10 mouse cellular contexts compared by ENCODE assay signal in genomic region chr4:139444315-139444714, GRCm38 (mm10).
DNase-seq lines count a peak whose midpoint lies in the region.
"Had no signal": no experiment of that assay in that cellular context is flagged by ENCODE, and none has a peak within 500 bp of the region (broad histone marks: within the 10 kb centered on the region; RNA-seq: fewer than 3 reads in every experiment).

No protein-coding gene starts in this region.

- peak; percentile 92 for DNase-seq in brain, adult 2 months (ENCODE audit: low read depth, low spot score)
- peak; percentile 87 to 93 for DNase-seq in cerebellum, adult 18-20 months
- peak; percentile 94 for DNase-seq in cerebellum, adult 9-11 months
- peak; percentile 89 to 91 for DNase-seq in cerebellum, postnatal 36 days
- no peak for DNase-seq in left cerebral cortex, adult 18-20 months (ENCODE audit: low spot score in 2 of 2)
- no peak for DNase-seq in thymus, postnatal 0 days (ENCODE audit: low spot score)
- no peak for DNase-seq in gastrocnemius, postnatal 25 days
- DNase-seq: adrenal gland, postnatal 14 days; gastrocnemius, postnatal 10 days; kidney, adult 18-20 months had no signal

Comparison
In these comparisons a context has a peak if more than half of its experiments do, and no peak if none do; other contexts are left out.
1. DNase-seq: peak in brain, adult 2 months (single experiment), cerebellum, adult 18-20 months (2 of 2), cerebellum, adult 9-11 months (single experiment) and cerebellum, postnatal 36 days (2 of 2); none in left cerebral cortex, adult 18-20 months (0 of 2), thymus, postnatal 0 days (single experiment) and gastrocnemius, postnatal 25 days (single experiment).